Mouse (Mus musculus): ENCODE results near the gene Olfr845. TPM values are rescaled to one million over a fixed set of nuclear protein-coding genes. Genes with fewer than 3 reads are reported as not detected.

The Olfr845 gene
- total RNA-seq (2021) = not detected in 2 replicates
- long read RNA-seq, experiment 1 = 0 reads
- long read RNA-seq, experiment 2 = 0 reads

- no peak for DNase-seq
These were observed at the start of gene Olfr845 for GRCm38 (mm10) chr9:19336157-19336556. Gene Olfr845, plus strand, starts transcription at chr9:19336457.

DNA sequence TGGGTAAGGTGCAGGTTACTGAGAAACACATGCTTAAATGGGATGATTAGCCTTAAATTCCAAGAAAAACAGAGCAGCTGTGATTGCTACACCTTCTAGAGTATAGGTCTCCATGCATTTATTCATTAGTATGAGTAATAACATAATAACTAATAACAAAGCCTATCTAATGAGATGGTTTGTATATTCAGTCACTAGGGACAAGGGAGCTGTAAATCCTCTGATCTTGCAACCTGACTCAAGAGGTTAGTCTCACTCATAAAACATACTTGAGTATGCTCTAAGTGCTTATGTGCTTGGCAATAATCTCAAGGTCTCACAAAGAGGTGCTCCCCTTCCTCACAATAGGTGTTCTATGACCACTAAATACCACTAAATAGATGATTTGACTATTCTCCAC is 20.2 kb upstream of the Olfr845 start, which contains the start of gene Olfr844:
TSS of gene Olfr844 (plus strand) at position 301 of the 400 bp plus-strand sequence.
- DNase-seq = no peak

- DNase-seq = no peak
These were observed 27.6 kb downstream of the Olfr845 start, which contains the start of gene Olfr846 for GRCm38 (mm10) chr9:19363905-19364304. Gene Olfr846, minus strand, starts transcription at chr9:19364005.

DNA sequence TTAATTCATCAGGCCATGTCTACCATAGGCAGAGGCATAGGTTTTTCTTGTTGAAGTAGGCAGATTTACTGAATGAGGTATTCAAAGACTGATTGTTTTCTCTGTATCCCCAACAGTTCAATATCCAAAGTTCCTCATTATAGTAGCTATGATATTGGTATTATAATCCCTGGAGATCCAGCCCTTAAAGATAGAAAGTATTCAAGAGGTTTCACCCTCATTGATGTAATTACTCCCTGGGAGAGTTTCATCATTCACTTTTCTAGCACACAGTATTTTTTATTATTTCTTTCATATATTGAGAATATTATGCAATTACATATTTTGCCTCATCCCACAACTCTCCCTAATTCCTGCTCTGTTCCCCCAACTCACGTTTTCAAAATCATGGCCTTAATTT is 42.3 kb downstream of the Olfr845 start, which contains the start of gene Olfr847:
TSS of gene Olfr847 (minus strand) at position 101 of the 400 bp plus-strand sequence.
- DNase-seq = no peak

Other genes with a start within 250 kb of the Olfr845 start
- not detected in 2 replicates for gene Olfr836, start 216.1 kb upstream of the Olfr845 start, total RNA-seq (2021)
- gene Olfr837, start 200.1 kb upstream of the Olfr845 start, total RNA-seq (2021) = not detected in 2 replicates
- gene Olfr839-ps1, start 159.1 kb upstream of the Olfr845 start, total RNA-seq (2021) = not detected in 2 replicates
- not detected in 2 replicates for gene Olfr843, start 84.5 kb upstream of the Olfr845 start, total RNA-seq (2021)
- gene Olfr844, start 20.1 kb upstream of the Olfr845 start, total RNA-seq (2021) = not detected in 2 replicates
- not detected in 2 replicates for gene Olfr846, start 27.5 kb downstream of the Olfr845 start, total RNA-seq (2021)
- gene Olfr847, start 42.2 kb downstream of the Olfr845 start, total RNA-seq (2021) = not detected in 2 replicates
- gene Olfr849, start 103.8 kb downstream of the Olfr845 start, total RNA-seq (2021) = not detected in 2 replicates
- gene Olfr850, start 141.8 kb downstream of the Olfr845 start, total RNA-seq (2021) = not detected in 2 replicates
- not detected in 2 replicates for gene Olfr851, start 156.8 kb downstream of the Olfr845 start, total RNA-seq (2021)
- gene Olfr853, start 204.6 kb downstream of the Olfr845 start, total RNA-seq (2021) = not detected in 2 replicates
- gene Olfr854, start 230.9 kb downstream of the Olfr845 start, total RNA-seq (2021) = not detected in 2 replicates
- gene Olfr855, start 246.2 kb downstream of the Olfr845 start, total RNA-seq (2021) = not detected in 2 replicates

All from adrenal gland, postnatal 14 days (tissue).